Mouse (Mus musculus) liver, postnatal 0 days (tissue): ENCODE measurements at regions not wholly inside any gene's neighbourhood (a gene's known extent, or its start where the extent isn't known, plus 50 kb on each side); places are given as distances from the start of the nearest gene placed in this dataset.

Source experiments
- ATAC-seq: fragments of 200-750 bp; cut with Nextera tagmentation; 2 replicates; pipeline ENCODE4 v1.8.0; 2017; ENCODE audit warnings: mild to moderate bottlenecking, moderate library complexity
- DNase-seq: peaks from one replicate; pipeline ENCODE4 v3.0.0-alpha.2; 2016
- H3K27ac ChIP-seq: fragments of 300-500 bp; sonication (generic); 2 replicates; pipeline ENCODE4 v1.5.1; 2014; ENCODE audit warnings: antibody characterized with exemption, moderate library complexity, mild to moderate bottlenecking, low read depth
- H3K27me3 ChIP-seq: fragments of 300-500 bp; sonication (generic); 2 replicates; pipeline ENCODE4 v1.6.1; 2014; ENCODE audit warnings: low read length, control low read depth, mixed read lengths; ENCODE audit not compliant: insufficient read depth
- H3K36me3 ChIP-seq: fragments of 300-500 bp; sonication (generic); replicated peaks from 2 replicates; pipeline ENCODE4 v1.6.1; 2014; ENCODE audit warnings: mild to moderate bottlenecking, control low read depth, low read length, moderate library complexity, mixed read lengths; ENCODE audit not compliant: insufficient read depth
- H3K4me1 ChIP-seq: fragments of 300-500 bp; sonication (generic); 2 replicates; pipeline ENCODE4 v1.6.1; 2014; ENCODE audit warnings: antibody characterized with exemption, mild to moderate bottlenecking, control low read depth; ENCODE audit not compliant: insufficient read depth
- H3K4me2 ChIP-seq: fragments of 300-500 bp; sonication (generic); 2 replicates; pipeline ENCODE4 v1.6.1; 2014; ENCODE audit warnings: low read depth, mild to moderate bottlenecking, low read length, moderate library complexity, mixed read lengths
- H3K4me3 ChIP-seq: fragments of 300-500 bp; sonication (generic); 2 replicates; pipeline ENCODE4 v1.5.1; 2014; ENCODE audit warnings: low read depth, low read length
- H3K9ac ChIP-seq: fragments of 300-500 bp; sonication (generic); replicated peaks from 2 replicates; pipeline ENCODE4 v1.6.1; 2014; ENCODE audit warnings: mild to moderate bottlenecking, moderate library complexity
- H3K9me3 ChIP-seq: fragments of 300-500 bp; sonication (generic); 2 replicates; pipeline ENCODE4 v1.6.1; 2016; ENCODE audit warnings: mild to moderate bottlenecking, control low read depth, low read length, mixed read lengths
- CTCF ChIP-seq: sonication (generic); IDR thresholded peaks from 2 replicates; pipeline ENCODE4 v1.5.1; 2016; ENCODE audit warnings: antibody characterized with exemption, low read depth
- EP300 ChIP-seq: IDR thresholded peaks from 2 replicates; pipeline ENCODE4 v1.6.1; 2016; ENCODE audit warnings: antibody characterized with exemption, low read depth, mild to moderate bottlenecking
- WGBS: fragments of 180-500 bp; shearing (Covaris S2); extraction: QIAGEN DNeasy Blood & Tissue Kit; methylation state at CpG from one replicate; pipeline ENCODE4 v1.1.7; 2014; ENCODE audit not compliant: insufficient replicate concordance; 5-methylcytosine and 5-hydroxymethylcytosine counted together

DNA sequence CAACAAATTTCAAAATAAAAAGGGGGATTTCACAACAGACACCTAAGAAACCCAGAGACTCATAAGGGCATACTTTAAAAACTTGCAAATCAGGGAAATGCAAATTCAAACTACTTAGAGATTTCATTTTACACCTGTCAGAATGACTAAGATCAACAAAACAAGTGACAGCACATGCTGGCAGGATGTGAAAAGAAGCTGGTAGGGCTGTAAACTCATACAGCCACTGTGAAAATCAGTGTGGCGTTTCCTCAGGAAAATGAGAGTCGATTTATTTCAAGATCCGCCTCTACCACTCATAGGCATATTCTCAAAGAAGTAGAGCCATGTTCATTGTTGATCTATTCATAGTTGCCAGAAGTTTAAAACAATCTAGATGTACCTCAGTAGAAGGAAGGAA, 133.6 kb upstream of the Veph1 start:
- WGBS: 70% methylated on average over 3 of the region's 3 CpGs
- no peaks in the 10 kb centered on the region for H3K4me1 ChIP-seq
- no peak for TF ChIP-seq CTCF
- TF ChIP-seq EP300: no peak
- H3K9me3 ChIP-seq: no peaks in the 10 kb centered on the region
- DNase-seq (no peak), ATAC-seq (no peak)
- H3K4me3 ChIP-seq: no peak overlapping the region
- H3K4me2 ChIP-seq: no peak overlapping the region
- H3K9ac ChIP-seq: no peak overlapping the region
- no peaks in the 10 kb centered on the region for H3K27me3 ChIP-seq
- H3K27ac ChIP-seq: no peak overlapping the region
- H3K36me3 ChIP-seq: no peaks in the 10 kb centered on the region

DNA sequence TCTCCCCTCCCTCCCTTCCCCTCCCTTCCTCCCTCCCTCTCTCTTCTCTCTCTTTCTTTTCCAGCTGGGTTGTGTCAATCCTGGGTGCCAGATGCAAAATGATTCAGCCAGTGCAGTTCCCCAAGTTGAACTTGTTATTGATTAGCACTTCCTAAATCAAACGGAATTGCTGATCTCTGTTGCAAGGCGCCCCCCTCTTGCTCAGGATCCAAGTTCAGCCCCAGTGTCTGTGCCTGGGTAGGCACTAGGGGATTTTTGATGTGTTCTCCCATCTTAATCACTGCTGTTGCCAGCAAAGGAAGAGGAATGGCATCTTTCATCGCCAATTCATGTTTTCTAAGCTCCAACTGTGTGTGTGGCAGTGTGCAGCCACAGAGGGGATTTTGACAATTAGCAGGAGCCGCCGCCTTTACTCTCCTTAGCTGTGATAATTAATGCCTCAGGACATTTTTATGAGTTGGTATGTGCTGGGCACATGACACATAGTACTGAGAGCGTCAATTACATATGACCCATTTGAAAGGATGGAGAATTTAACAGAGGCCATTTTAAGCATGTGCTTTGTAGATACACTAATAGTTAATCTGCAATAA, 125.9 kb upstream of the Veph1 start:
- Histone ChIP-seq H3K36me3 (no peaks in the 10 kb centered on the region), H3K27ac (no peak overlapping the region), H3K9me3 (no peaks in the 10 kb centered on the region), H3K27me3 (no peaks in the 10 kb centered on the region), H3K9ac (no peak overlapping the region), H3K4me3 (no peak overlapping the region), H3K4me2 (no peak overlapping the region), H3K4me1 (no peaks in the 10 kb centered on the region)
- TF ChIP-seq EP300 (no peak), CTCF (no peak)
- WGBS: 68% methylated on average over 6 of the region's 6 CpGs
- no peak for DNase-seq
- ATAC-seq: no peak

DNA sequence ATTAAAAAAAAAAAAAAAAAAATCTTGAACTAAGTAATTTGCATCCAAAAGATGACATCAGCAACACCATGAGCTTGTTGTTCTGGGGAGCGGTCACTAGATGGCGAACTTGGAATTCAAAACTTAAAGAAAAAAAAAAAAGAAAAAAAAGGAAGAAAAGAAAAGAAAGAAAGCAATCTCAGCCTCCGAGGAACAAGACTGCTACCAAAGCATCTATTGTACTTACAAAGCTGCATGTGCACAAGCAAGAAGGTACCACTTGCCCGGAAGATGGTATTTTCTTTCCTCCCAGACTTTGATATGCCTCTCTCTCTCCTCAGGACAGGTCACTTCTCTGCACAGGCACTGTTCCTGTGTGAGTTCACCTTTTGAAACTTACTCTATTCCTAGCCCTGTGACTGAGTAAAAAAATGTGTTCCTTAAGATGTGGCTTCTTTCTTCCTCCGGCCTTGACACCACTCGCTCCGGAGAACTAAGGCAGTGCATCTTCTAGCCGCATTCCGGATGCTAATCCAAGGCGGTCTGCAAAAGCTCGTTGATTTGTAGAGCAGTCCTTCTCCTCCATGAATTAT, 114.2 kb upstream of the Veph1 start:
- no peak overlapping the region for H3K27ac ChIP-seq
- whole genome bisulfite sequencing: 45% methylated on average over 11 of the region's 11 CpGs
- DNase-seq: no peak
- ATAC-seq: no peak
- TF ChIP-seq EP300 (no peak), CTCF (peak; percentile 58)
- no peak overlapping the region for H3K9ac ChIP-seq
- H3K27me3 ChIP-seq: no peaks in the 10 kb centered on the region
- H3K4me3 ChIP-seq: no peak overlapping the region
- H3K4me2 ChIP-seq: peak overlapping the region; percentile 15; the same call in 1 of the 2 replicates
- no peaks in the 10 kb centered on the region for H3K9me3 ChIP-seq
- no peaks in the 10 kb centered on the region for H3K36me3 ChIP-seq
- H3K4me1 ChIP-seq: no peaks in the 10 kb centered on the region

DNA sequence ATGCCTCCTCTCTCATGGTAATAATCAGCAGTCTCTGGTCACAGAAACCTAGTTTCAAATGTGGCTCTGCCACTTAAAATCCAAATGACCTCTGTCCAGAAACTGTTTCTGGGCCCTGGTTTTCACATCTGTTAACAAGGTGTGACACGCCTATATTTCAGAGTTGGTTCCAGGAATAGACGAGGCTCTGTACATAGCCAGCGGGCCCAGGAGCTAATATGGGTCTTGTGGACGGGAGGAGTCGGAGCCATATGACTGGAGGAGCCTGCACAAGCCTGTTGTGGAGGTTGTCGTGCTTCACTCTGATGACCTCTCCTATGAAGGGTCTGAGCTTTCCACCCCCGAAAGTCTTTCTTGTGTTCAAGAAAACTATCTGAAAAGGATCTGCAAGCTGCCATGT, 112.2 kb upstream of the Veph1 start:
- DNase-seq: no peak
- Histone ChIP-seq H3K27me3 (no peaks in the 10 kb centered on the region), H3K27ac (no peak overlapping the region), H3K9me3 (no peaks in the 10 kb centered on the region), H3K9ac (no peak overlapping the region), H3K36me3 (no peaks in the 10 kb centered on the region), H3K4me2 (no peak overlapping the region), H3K4me1 (no peaks in the 10 kb centered on the region), H3K4me3 (no peak overlapping the region)
- no peak for ATAC-seq
- WGBS: 69% methylated on average over 7 of the region's 7 CpGs
- TF ChIP-seq EP300 (no peak), CTCF (no peak)

DNA sequence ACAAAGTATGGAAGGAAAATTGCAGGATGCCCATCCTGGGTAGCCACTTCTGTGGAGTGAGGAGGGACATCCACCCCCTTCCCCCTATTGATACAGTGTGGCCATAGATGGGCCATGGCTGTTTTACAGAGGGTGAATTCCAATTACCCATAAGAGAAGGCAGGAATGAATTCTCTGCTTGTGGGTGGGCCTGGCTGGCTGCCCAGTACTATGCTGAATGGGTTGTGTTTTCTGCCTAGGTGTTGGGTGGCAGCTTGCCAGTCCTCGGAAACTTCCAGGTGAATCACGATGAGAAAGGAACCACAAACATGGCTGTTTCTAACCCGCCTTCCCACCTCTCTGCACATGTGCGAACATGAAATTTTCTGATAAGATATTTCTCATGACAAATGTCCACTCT, 109.0 kb upstream of the Veph1 start:
- Histone ChIP-seq H3K9ac (no peak overlapping the region), H3K4me3 (no peak overlapping the region), H3K4me2 (no peak overlapping the region), H3K36me3 (no peaks in the 10 kb centered on the region), H3K27me3 (no peaks in the 10 kb centered on the region), H3K27ac (no peak overlapping the region), H3K4me1 (no peaks in the 10 kb centered on the region), H3K9me3 (no peaks in the 10 kb centered on the region)
- ATAC-seq (no peak), DNase-seq (no peak)
- TF ChIP-seq CTCF (no peak), EP300 (no peak)
- 77% methylated on average over 4 of the region's 4 CpGs for WGBS

DNA sequence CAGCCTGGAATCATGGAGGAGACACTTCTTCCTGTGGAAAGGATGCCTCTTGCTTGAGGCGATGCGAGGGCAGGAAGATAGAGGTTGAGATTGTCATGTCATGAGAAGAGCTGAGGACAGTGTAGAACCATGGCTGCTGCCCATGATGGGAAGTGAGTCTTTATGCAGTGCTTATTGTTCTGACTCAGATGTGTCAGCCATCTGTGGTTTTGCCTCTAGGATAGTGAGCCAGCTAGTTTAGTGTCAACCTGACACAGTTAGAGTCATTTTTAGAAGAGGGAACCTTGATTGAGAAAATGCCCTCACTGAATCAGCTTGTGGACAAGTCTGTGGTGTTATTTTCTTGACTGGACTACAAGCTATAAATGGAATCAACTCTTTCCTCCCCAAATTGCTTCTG, 107.1 kb upstream of the Veph1 start:
- 75% methylated on average over 2 of the region's 2 CpGs for WGBS
- no peaks in the 10 kb centered on the region for H3K9me3 ChIP-seq
- no peaks in the 10 kb centered on the region for H3K4me1 ChIP-seq
- DNase-seq (no peak), ATAC-seq (no peak)
- no peak overlapping the region for H3K4me3 ChIP-seq
- no peak overlapping the region for H3K9ac ChIP-seq
- no peak overlapping the region for H3K27ac ChIP-seq
- no peaks in the 10 kb centered on the region for H3K27me3 ChIP-seq
- TF ChIP-seq CTCF (no peak), EP300 (no peak)
- no peak overlapping the region for H3K4me2 ChIP-seq
- H3K36me3 ChIP-seq: no peaks in the 10 kb centered on the region
